Mouse (Mus musculus): ENCODE measurements around the gene Gm9573.

DNA sequence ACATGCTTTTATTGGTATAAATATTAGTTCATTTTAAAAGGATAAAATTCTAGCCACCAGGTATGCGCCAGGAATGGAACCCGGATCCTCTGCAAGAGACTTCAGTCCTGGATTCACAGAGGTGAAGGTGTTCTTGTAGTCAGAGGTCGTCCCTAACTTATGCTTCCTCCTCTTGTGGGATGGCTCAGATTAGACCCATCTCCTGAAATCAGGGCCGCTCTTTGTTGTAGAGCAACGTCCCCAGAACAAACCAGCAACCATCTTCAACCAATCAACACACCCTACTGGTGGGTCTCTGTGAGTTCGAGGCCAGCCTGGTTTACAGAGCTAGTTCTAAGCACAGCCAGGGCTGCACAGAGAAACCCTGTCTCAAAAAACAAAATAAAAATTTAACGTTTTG is 32.0 kb downstream of the Gm9573 start:
- TF ChIP-seq CTCF (IDR thresholded peaks at IDR 0.05; ENCODE audit: low read depth) (no peak), EP300 (optimal IDR thresholded peaks at IDR 0.05) (no peak)

All from stomach, postnatal 0 days (tissue).